Mouse (Mus musculus) midbrain, embryonic 15.5 days (tissue): ENCODE measurements at regions not wholly inside any gene's neighbourhood (a gene's known extent, or its start where the extent isn't known, plus 50 kb on each side); places are given as distances from the start of the nearest gene placed in this dataset.
"Not testable (repeated sequence)": the region's sequence is repeated elsewhere in the genome, so short reads cannot be mapped to it uniquely, and the experiment has no call there.

Experiments
- ATAC-seq: fragments of 200-750 bp; cut with Nextera tagmentation; replicated peaks from 2 replicates; pipeline ENCODE4 v1.8.0; 2017; ENCODE audit warnings: moderate TSS enrichment
- H3K27ac ChIP-seq: fragments of 300-500 bp; sonication (generic); 2 replicates; pipeline ENCODE4 v1.5.1; 2015; ENCODE audit warnings: mild to moderate bottlenecking, inconsistent platforms
- H3K27me3 ChIP-seq: fragments of 300-500 bp; sonication (generic); replicated peaks from 2 replicates; pipeline ENCODE4 v1.6.1; 2015; ENCODE audit warnings: inconsistent platforms
- H3K36me3 ChIP-seq: fragments of 300-500 bp; sonication (generic); replicated peaks from 2 replicates; pipeline ENCODE4 v1.6.1; 2015; ENCODE audit warnings: inconsistent platforms
- H3K4me1 ChIP-seq: fragments of 300-500 bp; sonication (generic); 2 replicates; pipeline ENCODE4 v1.6.1; 2015; ENCODE audit warnings: inconsistent platforms
- H3K4me2 ChIP-seq: fragments of 300-500 bp; sonication (generic); 2 replicates; pipeline ENCODE4 v1.6.1; 2015; ENCODE audit warnings: inconsistent platforms, mild to moderate bottlenecking, moderate library complexity
- H3K4me3 ChIP-seq: fragments of 300-500 bp; sonication (generic); 2 replicates; pipeline ENCODE4 v1.5.1; 2015; ENCODE audit warnings: mild to moderate bottlenecking, inconsistent platforms
- H3K9ac ChIP-seq: fragments of 300-500 bp; sonication (generic); 2 replicates; pipeline ENCODE4 v1.6.1; 2015; ENCODE audit warnings: mild to moderate bottlenecking, inconsistent platforms
- H3K9me3 ChIP-seq: fragments of 300-500 bp; sonication (generic); 2 replicates; pipeline ENCODE4 v1.6.1; 2016; ENCODE audit warnings: inconsistent platforms
- WGBS: fragments of 180-500 bp; shearing (Covaris S2); methylation state at CpG from one replicate; pipeline ENCODE4 v1.1.7; 2015; ENCODE audit warnings: mixed read lengths; 5-methylcytosine and 5-hydroxymethylcytosine counted together

DNA sequence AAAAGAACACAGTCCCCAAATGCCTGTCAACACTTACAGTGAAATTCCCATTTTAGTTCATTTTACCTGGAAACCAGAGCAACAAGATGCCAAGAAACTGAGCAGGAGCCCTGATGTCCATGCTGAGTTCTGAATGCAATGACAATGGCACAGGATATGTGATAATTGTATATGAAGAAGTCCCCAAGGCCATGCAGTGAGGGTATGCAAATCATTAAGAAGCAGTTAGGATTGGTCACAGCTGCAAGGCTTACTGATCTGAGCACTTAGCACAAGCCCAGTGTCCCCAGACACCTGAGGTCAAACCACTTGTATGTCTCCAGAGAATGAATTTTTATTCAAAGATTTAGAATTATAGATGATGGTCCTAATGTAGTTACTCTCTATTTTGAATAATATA lies 419.0 kb upstream of the Tacstd2 start:
- H3K27ac ChIP-seq, H3K27me3 ChIP-seq, ATAC-seq, H3K4me2 ChIP-seq, H3K9ac ChIP-seq, H3K4me1 ChIP-seq, H3K9me3 ChIP-seq, H3K36me3 ChIP-seq, H3K4me3 ChIP-seq: not testable (repeated sequence)

- not testable (repeated sequence) for H3K4me1 ChIP-seq, H3K4me3 ChIP-seq, H3K27me3 ChIP-seq, H3K36me3 ChIP-seq, H3K4me2 ChIP-seq, H3K9me3 ChIP-seq, H3K27ac ChIP-seq, H3K9ac ChIP-seq, ATAC-seq
- 58% methylated on average over 8 of the region's 8 CpGs for WGBS
Observed at GRCm38 (mm10) chr6:67931499-67931898, 395.9 kb upstream of the Tacstd2 start.

GRCm38 (mm10) chr6:67922537-67922936 lies 386.9 kb upstream of the Tacstd2 start:
- Histone ChIP-seq H3K27ac (no peak overlapping the region), H3K27me3 (no peaks in the 10 kb centered on the region), H3K9ac (no peak overlapping the region), H3K4me1 (no peaks in the 10 kb centered on the region), H3K4me3 (no peak overlapping the region), H3K9me3 (no peaks in the 10 kb centered on the region), H3K36me3 (no peaks in the 10 kb centered on the region), H3K4me2 (no peak overlapping the region)
- ATAC-seq: no peak

- Histone ChIP-seq H3K27ac (no peak overlapping the region), H3K36me3 (no peaks in the 10 kb centered on the region), H3K27me3 (no peaks in the 10 kb centered on the region), H3K4me3 (no peak overlapping the region), H3K4me2 (no peak overlapping the region), H3K4me1 (no peaks in the 10 kb centered on the region), H3K9ac (no peak overlapping the region), H3K9me3 (no peaks in the 10 kb centered on the region)
- 71% methylated on average over 2 of the region's 2 CpGs for WGBS
- no peak for ATAC-seq
Observed at GRCm38 (mm10) chr6:67913903-67914302, 378.3 kb upstream of the Tacstd2 start.

DNA sequence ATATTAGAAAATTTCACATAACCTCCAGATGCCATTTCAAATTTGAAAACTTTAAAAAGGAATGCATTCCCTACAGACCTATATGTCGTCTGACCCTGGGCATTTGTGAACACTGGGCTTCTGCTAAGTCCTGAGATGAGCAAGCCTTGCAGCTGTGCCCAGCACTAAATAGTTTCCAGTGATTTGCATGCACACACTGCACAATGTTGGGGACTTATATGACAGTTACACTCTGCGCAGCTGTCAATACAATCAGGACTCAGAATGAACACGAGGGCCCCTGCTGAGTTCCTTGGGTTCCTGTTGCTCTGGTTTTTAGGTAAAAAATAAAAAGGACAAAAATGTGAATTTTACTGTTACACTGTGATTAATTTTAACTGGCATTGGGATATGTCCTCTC lies 377.7 kb upstream of the Tacstd2 start:
- no peak for ATAC-seq
- Histone ChIP-seq H3K9me3 (no peaks in the 10 kb centered on the region), H3K36me3 (no peaks in the 10 kb centered on the region), H3K4me1 (no peaks in the 10 kb centered on the region), H3K27ac (no peak overlapping the region), H3K4me2 (no peak overlapping the region), H3K4me3 (no peak overlapping the region), H3K9ac (no peak overlapping the region), H3K27me3 (no peaks in the 10 kb centered on the region)
- 63% methylated on average over 3 of the region's 3 CpGs for WGBS

DNA sequence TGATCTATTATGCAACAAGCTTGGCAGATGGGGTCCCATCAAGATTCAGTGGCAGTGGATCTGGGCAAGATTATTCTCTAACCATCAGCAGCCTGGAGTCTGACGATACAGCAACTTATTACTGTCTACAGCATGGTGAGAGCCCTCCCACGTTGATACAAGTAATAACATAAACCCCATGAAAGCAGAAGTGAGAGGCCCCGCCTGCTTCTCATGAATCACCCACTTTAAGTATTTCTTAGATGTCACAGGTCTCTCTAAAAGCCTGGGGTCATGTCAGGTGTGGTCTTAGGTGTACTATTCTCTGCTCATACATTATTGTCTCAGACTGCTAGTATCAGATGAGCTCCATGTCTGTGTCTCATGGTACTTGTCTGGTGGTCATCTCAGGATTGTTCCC lies 360.9 kb upstream of the Tacstd2 start:
- H3K4me1 ChIP-seq: no peaks in the 10 kb centered on the region
- H3K4me3 ChIP-seq: no peak overlapping the region
- no peak for ATAC-seq
- 79% methylated on average over 3 of the region's 3 CpGs for WGBS
- H3K4me2 ChIP-seq: no peak overlapping the region
- no peaks in the 10 kb centered on the region for H3K36me3 ChIP-seq
- no peaks in the 10 kb centered on the region for H3K9me3 ChIP-seq
- H3K27me3 ChIP-seq: no peaks in the 10 kb centered on the region
- H3K27ac ChIP-seq: no peak overlapping the region
- no peak overlapping the region for H3K9ac ChIP-seq

- no peaks in the 10 kb centered on the region for H3K27me3 ChIP-seq
- no peak overlapping the region for H3K4me3 ChIP-seq
- ATAC-seq: no peak
- no peaks in the 10 kb centered on the region for H3K36me3 ChIP-seq
- no peak overlapping the region for H3K9ac ChIP-seq
- WGBS: 92% methylated on average over 2 of the region's 2 CpGs
- no peak overlapping the region for H3K27ac ChIP-seq
- no peak overlapping the region for H3K4me2 ChIP-seq
- no peaks in the 10 kb centered on the region for H3K4me1 ChIP-seq
- H3K9me3 ChIP-seq: no peaks in the 10 kb centered on the region
Observed at GRCm38 (mm10) chr6:67895858-67896257, 360.3 kb upstream of the Tacstd2 start.

- H3K27ac ChIP-seq: no peak overlapping the region
- no peak for ATAC-seq
- no peaks in the 10 kb centered on the region for H3K27me3 ChIP-seq
- no peaks in the 10 kb centered on the region for H3K4me1 ChIP-seq
- no peak overlapping the region for H3K9ac ChIP-seq
- 32% methylated on average over 2 of the region's 2 CpGs for WGBS
- no peak overlapping the region for H3K4me3 ChIP-seq
- no peaks in the 10 kb centered on the region for H3K36me3 ChIP-seq
- no peak overlapping the region for H3K4me2 ChIP-seq
- H3K9me3 ChIP-seq: no peaks in the 10 kb centered on the region
Observed at GRCm38 (mm10) chr6:67887586-67887985, 352.0 kb upstream of the Tacstd2 start.

GRCm38 (mm10) chr6:67884893-67885292 lies 349.3 kb upstream of the Tacstd2 start:
- no peaks in the 10 kb centered on the region for H3K27me3 ChIP-seq
- H3K36me3 ChIP-seq: no peaks in the 10 kb centered on the region
- no peak overlapping the region for H3K27ac ChIP-seq
- 91% methylated on average over 5 of the region's 5 CpGs for WGBS
- no peak overlapping the region for H3K4me2 ChIP-seq
- H3K9ac ChIP-seq: no peak overlapping the region
- H3K4me3 ChIP-seq: no peak overlapping the region
- no peaks in the 10 kb centered on the region for H3K4me1 ChIP-seq
- H3K9me3 ChIP-seq: no peaks in the 10 kb centered on the region
- no peak for ATAC-seq

DNA sequence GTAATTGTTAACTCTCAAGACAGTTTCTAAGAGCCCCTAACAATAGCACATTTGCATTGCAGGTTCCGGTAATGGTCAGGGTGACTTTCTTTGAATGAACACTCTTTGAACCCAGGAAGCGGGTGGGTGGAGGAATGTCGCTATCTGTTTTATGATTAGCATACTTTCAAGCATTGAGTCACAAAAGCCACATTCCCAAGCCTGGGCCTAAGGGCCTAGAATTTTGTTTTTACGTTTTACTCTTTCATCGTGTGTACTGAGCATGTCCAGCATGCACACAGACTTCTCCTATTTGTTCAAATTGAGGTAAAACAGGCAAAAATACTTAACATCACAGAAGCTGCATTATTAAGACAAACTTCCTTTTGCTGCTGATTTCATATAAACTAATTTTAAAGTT lies 345.9 kb upstream of the Tacstd2 start:
- H3K4me2 ChIP-seq, H3K4me1 ChIP-seq, H3K27ac ChIP-seq, H3K4me3 ChIP-seq, H3K9me3 ChIP-seq, H3K27me3 ChIP-seq, H3K36me3 ChIP-seq, H3K9ac ChIP-seq, ATAC-seq: not testable (repeated sequence)
- WGBS: 92% methylated on average over 5 of the region's 5 CpGs

DNA sequence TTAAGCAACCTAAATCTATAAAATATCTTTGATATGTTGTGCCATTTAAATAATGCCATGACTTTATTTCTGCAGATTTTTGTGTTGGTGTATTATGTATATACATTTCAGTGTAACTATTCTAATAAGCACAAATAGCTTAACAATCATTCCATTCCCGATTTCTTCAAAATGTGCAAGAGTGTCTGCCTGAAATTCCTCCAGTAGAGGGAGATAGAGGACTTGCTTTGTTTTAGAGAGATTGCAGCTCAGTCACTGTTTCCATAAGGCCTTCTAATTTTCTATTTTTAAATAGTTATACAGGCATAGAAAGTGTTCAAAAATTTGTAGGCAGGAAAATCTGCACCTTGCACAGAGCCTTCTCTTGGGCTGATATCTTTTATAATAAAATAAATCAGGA lies 322.3 kb upstream of the Tacstd2 start:
- not testable (repeated sequence) for H3K27me3 ChIP-seq, H3K9me3 ChIP-seq, H3K4me1 ChIP-seq, H3K36me3 ChIP-seq, H3K9ac ChIP-seq, H3K4me3 ChIP-seq, H3K4me2 ChIP-seq, H3K27ac ChIP-seq
- WGBS: 25% methylated on average over 1 of the region's 1 CpGs
- peak; percentile 50; the same call in 1 of the 2 replicates for ATAC-seq

GRCm38 (mm10) chr6:67839486-67839885 lies 303.9 kb upstream of the Tacstd2 start:
- 78% methylated on average over 1 of the region's 1 CpGs for WGBS
- ATAC-seq, H3K9me3 ChIP-seq, H3K27me3 ChIP-seq, H3K4me3 ChIP-seq, H3K36me3 ChIP-seq, H3K4me2 ChIP-seq, H3K4me1 ChIP-seq, H3K9ac ChIP-seq, H3K27ac ChIP-seq: not testable (repeated sequence)

- H3K9me3 ChIP-seq, H3K4me3 ChIP-seq, H3K4me1 ChIP-seq, H3K27me3 ChIP-seq, H3K36me3 ChIP-seq, H3K9ac ChIP-seq, H3K27ac ChIP-seq, H3K4me2 ChIP-seq: not testable (repeated sequence)
- ATAC-seq: peak; percentile 60; the same call in 1 of the 2 replicates
- WGBS: 15% methylated on average over 3 of the region's 3 CpGs
Observed at GRCm38 (mm10) chr6:67812478-67812877, 276.9 kb upstream of the Tacstd2 start.

DNA sequence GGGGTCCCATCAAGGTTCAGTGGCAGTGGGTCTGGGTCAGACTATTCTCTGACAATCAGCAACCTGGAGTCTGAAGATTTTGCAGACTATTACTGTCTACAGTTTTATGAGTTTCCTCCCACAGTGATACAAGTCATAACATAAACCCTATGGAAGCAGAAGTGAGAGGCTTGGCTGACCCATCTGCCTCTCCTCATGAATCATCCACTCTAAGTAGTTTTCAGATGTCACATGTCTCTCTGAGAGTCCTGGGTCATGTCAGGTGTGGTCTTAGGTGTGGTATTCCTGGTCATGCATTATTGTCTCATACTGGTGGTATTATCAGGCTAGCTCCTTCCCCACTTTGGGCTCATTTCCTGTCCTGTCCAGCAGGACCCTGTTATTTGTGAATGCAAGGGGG lies 255.8 kb upstream of the Tacstd2 start:
- no peaks in the 10 kb centered on the region for H3K9me3 ChIP-seq
- no peak for ATAC-seq
- H3K27me3 ChIP-seq: no peaks in the 10 kb centered on the region
- no peaks in the 10 kb centered on the region for H3K4me1 ChIP-seq
- no peak overlapping the region for H3K4me2 ChIP-seq
- H3K27ac ChIP-seq: no peak overlapping the region
- no peak overlapping the region for H3K4me3 ChIP-seq
- H3K36me3 ChIP-seq: no peaks in the 10 kb centered on the region
- no peak overlapping the region for H3K9ac ChIP-seq
